ENCODE assay signal across 15 mouse cellular contexts in the genomic region with DNA sequence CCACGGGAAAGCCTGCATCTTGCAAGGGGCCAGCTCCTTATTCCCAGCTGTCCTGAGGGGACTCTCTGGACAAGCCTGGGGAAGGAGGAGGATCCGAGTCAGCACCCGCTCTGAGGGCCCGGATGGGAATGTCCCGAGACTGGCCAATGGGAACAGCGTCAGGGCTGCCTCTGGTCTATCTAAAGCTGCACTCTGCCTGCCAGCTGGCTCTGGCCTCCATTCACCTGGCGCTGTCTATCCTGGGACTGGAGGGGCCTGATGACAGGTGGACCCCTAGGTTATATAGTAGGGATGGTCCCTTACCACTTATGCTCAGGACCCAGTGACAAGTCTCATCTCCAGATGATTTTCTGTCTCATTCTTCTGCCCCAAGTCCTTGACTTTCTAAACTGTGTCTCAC. TPM values are rescaled to one million over a fixed set of nuclear protein-coding genes. Genes with fewer than 3 reads are reported as not detected.
DNase-seq lines count a peak whose midpoint lies in the region; ATAC-seq and TF ChIP-seq lines count a peak whose summit lies in the region.
"Had no signal": no experiment of that assay in that cellular context is flagged by ENCODE, and none has a peak within 500 bp of the region (broad histone marks: within the 10 kb centered on the region; RNA-seq: fewer than 3 reads in every experiment).

No protein-coding gene starts in this region.

- TF ChIP-seq POLR2A in thymus, adult 2 months (IDR thresholded peaks at IDR 0.05; ENCODE audit: control insufficient read depth, extremely low read depth, insufficient read depth, low read length, poor library complexity), result no peak

- H3K9ac ChIP-seq in forebrain, embryonic 14.5 days (ENCODE audit: low read length), result no peak overlapping the region
- H3K9ac ChIP-seq in forebrain, embryonic 12.5 days, result no peak overlapping the region
- no peak overlapping the region for H3K9ac ChIP-seq in kidney, embryonic 14.5 days (ENCODE audit: low read depth, low read length)
- H3K9ac ChIP-seq in kidney, embryonic 15.5 days, result no peak overlapping the region
- H3K9ac ChIP-seq: heart, embryonic 15.5 days; limb, embryonic 12.5 days; liver, embryonic 15.5 days; neural tube, embryonic 12.5 days had no signal

- DNase-seq in forebrain, embryonic 14.5 days (ENCODE audit: low spot score), result no peak
- no peak for DNase-seq in thymus, adult 2 months
- no peak for DNase-seq in thymus, postnatal 10 days (ENCODE audit: low spot score in 2 of 2)
- DNase-seq in adrenal gland, adult 18-20 months (ENCODE audit: low spot score in 2 of 2), result no peak
- DNase-seq in cerebellum, adult 8-10 months, result no peak

- no peaks in the 10 kb centered on the region for H3K27me3 ChIP-seq in forebrain, embryonic 14.5 days (replicated peaks; ENCODE audit: control insufficient read depth, insufficient read depth, low read length)
- H3K27me3 ChIP-seq in forebrain, embryonic 12.5 days, result peaks cover 5% of the 10 kb centered on the region; the same call in 1 of the 2 replicates
- H3K27me3 ChIP-seq in kidney, embryonic 14.5 days (ENCODE audit: control insufficient read depth, insufficient read depth, low read length), result no peaks in the 10 kb centered on the region
- H3K27me3 ChIP-seq in kidney, embryonic 15.5 days, result no peaks in the 10 kb centered on the region; the same call in 1 of the 2 replicates
- no peaks in the 10 kb centered on the region for H3K27me3 ChIP-seq in thymus, adult 2 months (ENCODE audit: control insufficient read depth, insufficient read depth, low read length)
- H3K27me3 ChIP-seq: neural tube, embryonic 12.5 days had no signal

- WGBS in forebrain, embryonic 14.5 days, result 72% methylated on average over 7 of the region's 7 CpGs
- 61% methylated on average over 7 of the region's 7 CpGs for WGBS in forebrain, embryonic 12.5 days
- 67% methylated on average over 7 of the region's 7 CpGs for WGBS in kidney, embryonic 14.5 days
- 70% methylated on average over 7 of the region's 7 CpGs for WGBS in kidney, embryonic 15.5 days
- 82% methylated on average over 7 of the region's 7 CpGs for WGBS in thymus, adult 2 months

- H3K4me1 ChIP-seq in forebrain, embryonic 14.5 days (ENCODE audit: control insufficient read depth, insufficient read depth, low read length), result no peaks in the 10 kb centered on the region
- no peaks in the 10 kb centered on the region for H3K4me1 ChIP-seq in forebrain, embryonic 12.5 days
- no peaks in the 10 kb centered on the region for H3K4me1 ChIP-seq in kidney, embryonic 14.5 days (ENCODE audit: control insufficient read depth, insufficient read depth, low read length)
- 0 out of 2 replicates have a peak, but pooled peaks cover 7% of the 10 kb centered on the region for H3K4me1 ChIP-seq in kidney, embryonic 15.5 days
- no peaks in the 10 kb centered on the region for H3K4me1 ChIP-seq in thymus, adult 2 months (replicated peaks; ENCODE audit: control insufficient read depth, insufficient read depth, low read length)
- H3K4me1 ChIP-seq: heart, embryonic 15.5 days; limb, embryonic 12.5 days; neural tube, embryonic 12.5 days had no signal

- ATAC-seq in forebrain, embryonic 14.5 days, result peak; percentile 54
- ATAC-seq in forebrain, embryonic 12.5 days (ENCODE audit: low FRiP score), result no peak
- peak; percentile 29; the same call in 1 of the 2 replicates for ATAC-seq in kidney, embryonic 14.5 days (ENCODE audit: low FRiP score, low TSS enrichment)
- no peak for ATAC-seq in kidney, embryonic 15.5 days (replicated peaks; ENCODE audit: low FRiP score)
- ATAC-seq: intestine, postnatal 0 days had no signal

- no peak overlapping the region for H3K27ac ChIP-seq in forebrain, embryonic 14.5 days (ENCODE audit: low read depth, low read length)
- no peak overlapping the region for H3K27ac ChIP-seq in forebrain, embryonic 12.5 days
- no peak overlapping the region for H3K27ac ChIP-seq in kidney, embryonic 14.5 days (ENCODE audit: low read depth, low read length)
- H3K27ac ChIP-seq in kidney, embryonic 15.5 days, result no peak overlapping the region
- no peak overlapping the region for H3K27ac ChIP-seq in thymus, adult 2 months (ENCODE audit: control insufficient read depth, insufficient read depth, low read length)
- H3K27ac ChIP-seq: heart, embryonic 15.5 days; kidney, postnatal 0 days; liver, embryonic 15.5 days; macrophage; neural tube, embryonic 12.5 days had no signal

- H3K4me2 ChIP-seq in forebrain, embryonic 14.5 days (ENCODE audit: low read length), result no peak overlapping the region
- H3K4me2 ChIP-seq in forebrain, embryonic 12.5 days, result no peak overlapping the region
- no peak overlapping the region for H3K4me2 ChIP-seq in kidney, embryonic 14.5 days (replicated peaks; ENCODE audit: low read depth, low read length)
- H3K4me2 ChIP-seq in kidney, embryonic 15.5 days, result no peak overlapping the region
- H3K4me2 ChIP-seq: heart, embryonic 15.5 days; limb, embryonic 12.5 days; liver, embryonic 15.5 days; neural tube, embryonic 12.5 days had no signal

- no peaks in the 10 kb centered on the region for H3K9me3 ChIP-seq in forebrain, embryonic 14.5 days (replicated peaks; ENCODE audit: control insufficient read depth, low read length)
- no peaks in the 10 kb centered on the region for H3K9me3 ChIP-seq in forebrain, embryonic 12.5 days
- no peaks in the 10 kb centered on the region for H3K9me3 ChIP-seq in kidney, embryonic 14.5 days (ENCODE audit: control insufficient read depth, low read length)
- no peaks in the 10 kb centered on the region for H3K9me3 ChIP-seq in kidney, embryonic 15.5 days (replicated peaks)
- H3K9me3 ChIP-seq: heart, embryonic 15.5 days; limb, embryonic 12.5 days; liver, embryonic 15.5 days; neural tube, embryonic 12.5 days had no signal

- no peaks in the 10 kb centered on the region for H3K36me3 ChIP-seq in forebrain, embryonic 14.5 days (ENCODE audit: control insufficient read depth, insufficient read depth, low read length)
- no peaks in the 10 kb centered on the region for H3K36me3 ChIP-seq in forebrain, embryonic 12.5 days (replicated peaks)
- no peaks in the 10 kb centered on the region for H3K36me3 ChIP-seq in kidney, embryonic 14.5 days (ENCODE audit: control insufficient read depth, insufficient read depth, low read length)
- H3K36me3 ChIP-seq in kidney, embryonic 15.5 days, result no peaks in the 10 kb centered on the region
- no peaks in the 10 kb centered on the region for H3K36me3 ChIP-seq in thymus, adult 2 months (ENCODE audit: control insufficient read depth, insufficient read depth, low read length)
- H3K36me3 ChIP-seq: heart, embryonic 15.5 days; limb, embryonic 12.5 days; neural tube, embryonic 12.5 days had no signal

- 0 out of 2 replicates have a peak, but pooled peaks have one; percentile 4 for TF ChIP-seq CTCF in thymus, adult 2 months (IDR thresholded peaks at IDR 0.05; ENCODE audit: borderline replicate concordance, control insufficient read depth, extremely low read depth, insufficient read depth, low read length, poor library complexity)

- no peak overlapping the region for H3K4me3 ChIP-seq in forebrain, embryonic 14.5 days (ENCODE audit: low read depth, low read length)
- H3K4me3 ChIP-seq in forebrain, embryonic 12.5 days (replicated peaks), result no peak overlapping the region
- H3K4me3 ChIP-seq in kidney, embryonic 14.5 days (ENCODE audit: low read length), result no peak overlapping the region
- H3K4me3 ChIP-seq in kidney, embryonic 15.5 days (replicated peaks), result no peak overlapping the region
- H3K4me3 ChIP-seq in thymus, adult 2 months (ENCODE audit: control insufficient read depth, insufficient read depth, low read length), result no peak overlapping the region
- H3K4me3 ChIP-seq: heart, embryonic 15.5 days; limb, embryonic 12.5 days; liver, embryonic 15.5 days; neural tube, embryonic 12.5 days had no signal

RNA-seq across cellular contexts. Expression of a gene that starts 11.6 kb away (rescaled TPM):
- 0.65 and 1.6 TPM in 2 replicates for polyA plus RNA-seq in forebrain, embryonic 14.5 days (2014; fragmentation: Nextera tagmentation; extraction: Ambion mirVana)
- polyA plus RNA-seq in forebrain, embryonic 12.5 days (2016; fragmentation: Nextera tagmentation; extraction: Ambion mirVana), result 0.29 TPM in 1 of 2 replicates, not detected in the other
- 0.96 and 1.3 TPM in 2 replicates for polyA plus RNA-seq in kidney, embryonic 14.5 days (2014; fragmentation: Nextera tagmentation; extraction: Ambion mirVana)
- polyA plus RNA-seq in kidney, embryonic 15.5 days (2015; fragmentation: Nextera tagmentation; extraction: Ambion mirVana), result 1.9 and 4.6 TPM in 2 replicates
- polyA plus RNA-seq in thymus, adult 2 months (2012; rRNA removed), result 159 and 194 TPM in 2 replicates
- 10 to 100 TPM in 1 of 2 experiments, 1 to 10 TPM in 1; 5.4 to 12.2 TPM for total RNA-seq in adrenal gland, adult 18-20 months (2021)

RNA-seq across cellular contexts. Expression of a gene that starts 29.1 kb away (rescaled TPM):
- polyA plus RNA-seq in forebrain, embryonic 14.5 days (2014; fragmentation: Nextera tagmentation; extraction: Ambion mirVana), result 42.2 and 44.0 TPM in 2 replicates
- polyA plus RNA-seq in forebrain, embryonic 12.5 days (2016; fragmentation: Nextera tagmentation; extraction: Ambion mirVana), result 55.2 and 57.4 TPM in 2 replicates
- polyA plus RNA-seq in kidney, embryonic 14.5 days (2014; fragmentation: Nextera tagmentation; extraction: Ambion mirVana), result 31.7 and 36.3 TPM in 2 replicates
- 47.1 and 47.9 TPM in 2 replicates for polyA plus RNA-seq in kidney, embryonic 15.5 days (2015; fragmentation: Nextera tagmentation; extraction: Ambion mirVana)
- 32.3 and 39.2 TPM in 2 replicates for polyA plus RNA-seq in thymus, adult 2 months (2012; rRNA removed)
- total RNA-seq in adrenal gland, adult 18-20 months (2021), result 10 to 100 TPM; 45.7 to 52.2 TPM

Comparison
In these comparisons a context has a peak if more than half of its experiments do, and no peak if none do; other contexts are left out.
1. ATAC-seq: peak in forebrain, embryonic 14.5 days (single experiment) and kidney, embryonic 14.5 days (single experiment); none in forebrain, embryonic 12.5 days (single experiment) and kidney, embryonic 15.5 days (single experiment).
2. RNA of a gene that starts 11.6 kb away (polyA plus RNA-seq): 159 to 194 TPM in thymus, adult 2 months; 1.9 to 4.6 TPM in kidney, embryonic 15.5 days, 0.96 to 1.3 TPM in kidney, embryonic 14.5 days, 0.65 to 1.6 TPM in forebrain, embryonic 14.5 days and 0.29 TPM in forebrain, embryonic 12.5 days; every median in the first group is over 10 times any median in the second.